Mouse (Mus musculus) forebrain, embryonic 10.5 days (tissue): ENCODE results near the gene Nfasc. TPM values are rescaled to one million over a fixed set of nuclear protein-coding genes. Genes with fewer than 3 reads are reported as not detected.

Experiments used
- DNase-seq: peaks from one replicate; pipeline ENCODE4 v3.0.0-alpha.2; 2017; ENCODE audit warnings: low spot score; ENCODE audit errors: extremely low spot score
- H3K27ac ChIP-seq: fragments of 300-500 bp; sonication (generic); 2 replicates; pipeline ENCODE4 v1.5.1; 2016; ENCODE audit warnings: mild to moderate bottlenecking
- H3K27me3 ChIP-seq: fragments of 300-500 bp; sonication (generic); 2 replicates; pipeline ENCODE4 v1.6.1; 2016; ENCODE audit warnings: mild to moderate bottlenecking; ENCODE audit not compliant: poor library complexity, severe bottlenecking
- H3K36me3 ChIP-seq: fragments of 300-500 bp; sonication (generic); replicated peaks from 2 replicates; pipeline ENCODE4 v1.6.1; 2016; ENCODE audit warnings: mild to moderate bottlenecking, moderate library complexity
- H3K4me1 ChIP-seq: fragments of 300-500 bp; sonication (generic); 2 replicates; pipeline ENCODE4 v1.6.1; 2016
- H3K4me3 ChIP-seq: fragments of 300-500 bp; sonication (generic); 2 replicates; pipeline ENCODE4 v1.5.1; 2016; ENCODE audit warnings: mild to moderate bottlenecking, moderate library complexity
- H3K9me3 ChIP-seq: fragments of 300-500 bp; sonication (generic); 2 replicates; pipeline ENCODE4 v1.6.1; 2016; ENCODE audit warnings: mild to moderate bottlenecking, moderate library complexity
- WGBS: fragments of 180-500 bp; shearing (Covaris S2); methylation state at CpG from one replicate; pipeline ENCODE4 v1.1.7; 2016; 5-methylcytosine and 5-hydroxymethylcytosine counted together
- polyA plus RNA-seq: library from polyadenylated mRNA; unstranded; fragments of >200 nt; fragmentation: Nextera tagmentation; extraction: Ambion mirVana; gene quantifications from 2 replicates; pipeline ENCODE4 v1.2.1, GENCODE M21; 2016

Gene Nfasc
- polyA plus RNA-seq, 1 experiment from 2014 or later: 9.6 TPM

DNA sequence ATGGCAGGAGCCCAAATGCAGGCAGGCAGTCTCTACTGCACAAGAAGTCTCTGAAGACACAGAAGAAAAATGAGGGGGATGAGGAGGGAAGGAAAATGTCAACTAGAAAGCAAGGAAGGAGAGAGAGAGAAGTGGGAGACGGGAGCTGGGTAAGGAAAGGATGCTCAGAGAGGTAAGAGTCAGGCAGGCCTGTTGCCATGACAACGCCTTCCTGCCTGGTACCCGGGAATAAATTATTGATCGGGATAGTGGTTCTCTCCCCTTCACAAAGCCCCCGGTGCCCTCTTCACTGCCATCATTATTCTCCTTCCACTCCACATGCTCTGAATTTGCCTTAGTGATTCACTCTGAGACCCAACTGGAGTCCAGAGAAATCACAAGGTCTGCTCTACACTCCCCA, 23.4 kb downstream of the Nfasc start:
- Histone ChIP-seq H3K27ac (no peak overlapping the region), H3K27me3 (no peaks in the 10 kb centered on the region), H3K36me3 (no peaks in the 10 kb centered on the region; the same call in 1 of the 2 replicates), H3K4me1 (peaks cover 27% of the 10 kb centered on the region), H3K9me3 (no peaks in the 10 kb centered on the region), H3K4me3 (no peak overlapping the region)
- DNase-seq: no peak
- WGBS: 75% methylated on average over 5 of the region's 5 CpGs

DNA sequence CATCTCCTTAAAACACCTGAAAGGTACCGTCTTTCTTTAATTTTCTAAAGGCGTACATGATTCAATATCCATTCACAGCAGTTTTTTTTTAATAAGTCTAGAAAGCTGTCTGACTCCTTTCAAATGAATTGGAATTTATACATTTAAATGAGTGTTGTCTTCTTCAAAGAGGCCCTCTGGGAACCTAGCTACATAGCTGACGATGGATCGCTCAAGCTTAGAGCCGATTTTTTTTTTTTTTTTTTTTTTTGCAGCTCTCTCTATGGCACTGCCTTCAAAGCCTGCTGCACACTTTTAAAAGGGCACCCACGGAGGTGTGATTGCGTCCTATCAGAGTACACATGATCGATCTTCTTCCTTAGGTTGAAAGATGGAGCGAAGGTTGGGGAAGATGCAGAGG, 26.6 kb downstream of the Nfasc start:
- H3K9me3 ChIP-seq: no peaks in the 10 kb centered on the region
- H3K36me3 ChIP-seq: no peaks in the 10 kb centered on the region
- H3K27ac ChIP-seq: no peak overlapping the region
- DNase-seq: no peak
- H3K27me3 ChIP-seq: no peaks in the 10 kb centered on the region
- 90% methylated on average over 9 of the region's 9 CpGs for WGBS
- H3K4me3 ChIP-seq: no peak overlapping the region
- peaks cover 29% of the 10 kb centered on the region for H3K4me1 ChIP-seq

DNA sequence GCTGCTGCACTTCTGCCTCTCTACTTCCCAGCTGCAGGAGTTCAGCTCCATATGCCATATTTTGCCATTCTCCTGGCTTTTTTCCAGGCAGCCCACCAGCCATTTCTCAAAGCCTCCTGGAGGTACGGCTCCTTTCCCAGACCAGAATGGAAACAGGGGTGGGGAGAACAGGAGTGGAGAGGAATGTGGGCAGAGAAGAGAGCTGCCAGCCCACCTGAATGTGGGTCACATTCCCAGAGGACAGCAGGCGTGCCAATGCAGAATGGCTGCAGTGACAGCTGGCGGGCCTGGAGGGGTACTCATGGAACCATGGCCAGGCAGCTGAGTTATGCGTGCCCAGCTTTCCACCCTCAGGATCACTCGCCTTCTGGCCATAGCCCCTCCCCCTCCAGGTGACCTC, 32.2 kb downstream of the Nfasc start:
- Histone ChIP-seq H3K36me3 (no peaks in the 10 kb centered on the region), H3K9me3 (no peaks in the 10 kb centered on the region), H3K4me3 (no peak overlapping the region), H3K4me1 (peaks cover 28% of the 10 kb centered on the region), H3K27me3 (no peaks in the 10 kb centered on the region), H3K27ac (peak overlapping the region; percentile 44; the same call in 1 of the 2 replicates)
- no peak for DNase-seq
- 79% methylated on average over 5 of the region's 5 CpGs for WGBS

DNA sequence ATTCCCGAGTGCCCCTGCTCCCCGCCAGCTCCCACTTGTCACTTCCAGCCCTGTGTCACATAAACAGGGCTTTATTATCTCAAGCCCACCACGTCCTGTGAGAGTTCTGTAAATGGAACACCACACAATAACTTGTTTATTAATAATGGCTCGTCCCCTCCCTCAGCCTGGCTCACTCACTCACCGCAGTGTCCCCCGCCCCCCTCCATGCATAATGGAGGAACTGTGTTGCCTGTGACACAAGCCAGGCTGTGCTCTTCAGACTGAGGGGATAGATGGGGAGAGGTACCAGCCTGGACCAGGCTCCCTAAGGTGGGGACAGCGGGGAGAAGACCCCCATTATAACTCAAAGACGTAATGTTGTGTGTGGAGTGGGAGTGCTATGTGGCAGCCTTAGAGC, 34.3 kb downstream of the Nfasc start:
- H3K9me3 ChIP-seq: no peaks in the 10 kb centered on the region
- peaks cover 42% of the 10 kb centered on the region for H3K4me1 ChIP-seq
- 76% methylated on average over 8 of the region's 8 CpGs for WGBS
- H3K27ac ChIP-seq: 0 out of 2 replicates have a peak overlapping the region, but pooled peaks have one; percentile 26
- H3K36me3 ChIP-seq: no peaks in the 10 kb centered on the region
- DNase-seq: no peak
- no peaks in the 10 kb centered on the region for H3K27me3 ChIP-seq
- H3K4me3 ChIP-seq: no peak overlapping the region

DNA sequence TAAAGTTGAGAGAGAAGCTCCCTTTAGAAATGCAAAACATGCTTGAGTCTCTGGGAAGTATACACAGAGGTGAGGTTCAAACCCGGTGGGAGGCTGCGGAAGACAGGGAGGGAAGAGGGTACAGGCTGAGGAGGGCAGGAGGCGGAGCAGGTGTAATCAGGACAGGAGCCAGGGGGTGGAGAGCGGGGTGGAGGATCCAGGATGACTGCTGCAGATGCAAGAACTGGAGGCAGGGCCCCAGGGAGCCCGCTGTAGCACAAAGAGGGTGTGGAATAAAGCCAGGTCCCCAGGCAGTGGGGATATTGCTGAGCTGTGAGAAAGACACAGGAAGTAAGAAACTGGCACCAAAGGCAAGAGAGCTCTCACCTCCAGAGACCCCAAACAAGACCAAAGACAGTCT, 38.1 kb downstream of the Nfasc start:
- H3K36me3 ChIP-seq: no peaks in the 10 kb centered on the region
- DNase-seq: no peak
- WGBS: 26% methylated on average over 5 of the region's 5 CpGs
- H3K4me3 ChIP-seq: no peak overlapping the region
- no peaks in the 10 kb centered on the region for H3K9me3 ChIP-seq
- no peak overlapping the region for H3K27ac ChIP-seq
- peaks cover 28% of the 10 kb centered on the region for H3K4me1 ChIP-seq
- no peaks in the 10 kb centered on the region for H3K27me3 ChIP-seq

DNA sequence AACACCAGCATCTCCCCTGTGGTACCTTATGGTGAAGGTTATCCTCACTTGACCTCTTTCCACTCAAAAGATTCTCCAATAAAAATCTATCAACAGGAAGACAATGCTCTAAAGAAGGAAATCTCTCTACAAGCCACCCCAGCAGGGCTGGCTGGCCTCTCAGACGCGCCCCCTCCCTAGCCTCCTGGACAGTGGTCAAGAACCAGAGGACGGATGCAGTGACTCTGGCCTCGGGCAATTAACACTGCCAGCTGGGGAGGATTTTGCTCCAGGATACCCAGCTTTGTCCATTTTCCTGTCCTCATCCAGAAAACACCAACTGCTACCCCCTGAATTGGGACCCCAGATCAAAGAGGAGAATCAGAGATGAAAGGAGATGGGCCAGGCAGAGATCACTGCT, 44.7 kb downstream of the Nfasc start:
- Histone ChIP-seq H3K4me3 (no peak overlapping the region), H3K4me1 (peaks cover 41% of the 10 kb centered on the region), H3K27me3 (no peaks in the 10 kb centered on the region), H3K27ac (0 out of 2 replicates have a peak overlapping the region, but pooled peaks have one; percentile 81), H3K36me3 (no peaks in the 10 kb centered on the region), H3K9me3 (no peaks in the 10 kb centered on the region)
- no peak for DNase-seq
- 66% methylated on average over 4 of the region's 4 CpGs for WGBS

DNA sequence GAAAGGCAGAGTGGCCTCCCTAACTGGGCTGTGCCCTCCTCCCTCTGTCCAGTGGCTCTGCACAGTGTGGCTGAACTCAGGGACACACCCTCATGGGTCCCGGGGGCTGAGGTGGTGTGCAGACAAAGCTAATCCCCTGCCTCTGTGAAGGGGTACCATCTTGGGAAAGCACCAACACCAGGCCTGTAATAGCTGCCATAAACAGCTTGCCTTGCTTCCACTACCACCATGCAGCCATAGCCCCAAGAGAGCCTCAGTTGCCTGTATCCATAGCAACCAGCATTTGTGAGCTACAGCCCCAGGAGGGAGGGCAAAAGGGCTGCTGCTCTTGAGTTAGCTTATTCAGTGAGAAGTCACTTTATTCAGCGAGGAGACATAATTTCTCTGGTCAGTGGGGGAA, 45.4 kb downstream of the Nfasc start:
- H3K4me1 ChIP-seq: peaks cover 41% of the 10 kb centered on the region
- no peaks in the 10 kb centered on the region for H3K36me3 ChIP-seq
- WGBS: 29% methylated on average over 2 of the region's 2 CpGs
- peak overlapping the region; percentile 81 for H3K27ac ChIP-seq
- DNase-seq: peak; percentile 27
- no peak overlapping the region for H3K4me3 ChIP-seq
- H3K27me3 ChIP-seq: no peaks in the 10 kb centered on the region
- no peaks in the 10 kb centered on the region for H3K9me3 ChIP-seq

DNA sequence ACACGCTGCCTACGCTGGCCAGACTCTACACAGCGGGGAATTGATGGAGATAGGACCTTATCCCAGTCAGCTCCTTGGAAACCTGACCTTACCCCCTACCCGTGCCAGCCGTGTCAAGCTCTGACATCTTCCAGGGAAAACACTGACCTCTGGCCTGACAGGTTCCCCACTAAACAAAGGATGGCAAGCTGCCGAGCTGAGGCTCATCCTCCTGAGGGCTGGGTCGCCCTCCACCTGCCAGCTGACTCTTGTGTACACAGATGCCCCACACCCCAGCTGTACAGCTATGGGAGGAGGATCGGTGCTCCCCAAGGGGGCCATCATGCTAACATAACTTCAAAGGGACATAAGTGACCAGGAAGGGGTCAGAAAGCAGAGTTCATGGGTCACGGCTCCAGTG, 47.6 kb downstream of the Nfasc start:
- WGBS: 50% methylated on average over 9 of the region's 9 CpGs
- DNase-seq: no peak
- 0 out of 2 replicates have a peak overlapping the region, but pooled peaks have one; percentile 1 for H3K27ac ChIP-seq
- H3K27me3 ChIP-seq: no peaks in the 10 kb centered on the region
- peaks cover 49% of the 10 kb centered on the region for H3K4me1 ChIP-seq
- no peaks in the 10 kb centered on the region for H3K36me3 ChIP-seq
- no peak overlapping the region for H3K4me3 ChIP-seq
- H3K9me3 ChIP-seq: no peaks in the 10 kb centered on the region

DNA sequence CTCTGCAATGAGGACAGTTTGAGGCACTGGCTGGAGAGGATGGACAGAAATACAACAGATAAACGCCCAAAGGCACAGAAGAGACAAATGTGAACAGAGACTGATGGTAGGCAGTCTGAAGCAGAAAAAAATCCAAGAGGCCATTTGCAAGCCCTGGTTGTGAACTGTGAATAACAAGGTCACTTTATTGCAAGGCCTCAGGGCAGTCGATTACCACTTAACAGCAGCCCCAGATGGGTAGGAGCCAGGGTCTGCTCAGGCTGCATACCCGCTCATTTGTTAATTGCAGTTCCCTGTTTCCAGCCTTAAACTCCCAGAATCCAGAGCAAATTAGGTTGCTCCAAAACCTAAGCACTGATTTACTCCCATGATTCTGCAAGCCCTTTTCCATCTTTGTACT, 52.4 kb downstream of the Nfasc start:
- DNase-seq: no peak
- WGBS: 67% methylated on average over 3 of the region's 3 CpGs
- H3K4me3 ChIP-seq: no peak overlapping the region
- H3K9me3 ChIP-seq: no peaks in the 10 kb centered on the region
- H3K4me1 ChIP-seq: peaks cover 24% of the 10 kb centered on the region
- H3K27ac ChIP-seq: peak overlapping the region; percentile 44; the same call in 1 of the 2 replicates
- no peaks in the 10 kb centered on the region for H3K27me3 ChIP-seq
- H3K36me3 ChIP-seq: no peaks in the 10 kb centered on the region

DNA sequence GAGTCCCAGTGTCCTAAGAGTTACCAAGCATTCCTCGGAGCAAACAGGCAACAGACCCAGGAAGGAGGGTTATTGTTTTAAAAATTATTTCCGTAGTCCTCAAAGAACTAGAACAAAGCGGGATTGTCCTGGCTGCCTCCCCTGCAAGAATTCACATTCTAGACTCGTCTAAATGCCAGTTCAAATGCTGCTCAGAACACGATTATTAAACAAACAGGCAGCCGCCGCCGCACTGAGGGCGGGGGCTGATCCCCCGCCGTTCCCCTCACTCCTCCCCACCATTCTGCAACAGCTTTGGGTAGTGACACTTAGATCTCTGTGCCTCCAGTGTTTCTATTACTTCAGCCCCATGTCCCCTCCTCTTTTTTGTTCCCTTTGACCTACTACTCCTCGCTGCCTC, 62.7 kb downstream of the Nfasc start:
- DNase-seq: no peak
- H3K4me1 ChIP-seq: peaks cover 13% of the 10 kb centered on the region
- peak overlapping the region; percentile 53 for H3K27ac ChIP-seq
- H3K4me3 ChIP-seq: no peak overlapping the region
- H3K9me3 ChIP-seq: peaks cover 6% of the 10 kb centered on the region; the same call in 1 of the 2 replicates
- WGBS: 79% methylated on average over 12 of the region's 12 CpGs
- no peaks in the 10 kb centered on the region for H3K27me3 ChIP-seq
- H3K36me3 ChIP-seq: no peaks in the 10 kb centered on the region

DNA sequence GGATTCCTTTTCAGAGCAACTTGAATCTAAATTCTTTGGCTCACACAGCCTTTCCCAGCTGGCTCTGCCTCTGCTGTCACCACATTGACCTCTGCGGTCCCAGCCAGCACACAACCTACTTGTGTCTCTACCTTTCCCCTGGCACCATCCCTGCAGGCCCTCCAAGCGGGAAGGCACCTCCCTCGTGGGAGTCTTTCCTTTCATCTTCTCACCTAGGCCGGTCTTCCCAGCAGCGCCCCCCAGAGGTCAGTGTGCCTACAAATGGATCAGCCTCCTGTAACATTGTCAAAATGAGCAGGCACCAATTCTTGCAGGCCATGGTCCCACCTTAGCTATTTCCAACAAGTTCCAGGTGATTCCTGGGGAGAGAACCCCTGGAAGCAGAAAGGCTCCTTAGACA, 63.5 kb downstream of the Nfasc start:
- no peak overlapping the region for H3K4me3 ChIP-seq
- H3K36me3 ChIP-seq: no peaks in the 10 kb centered on the region
- no peaks in the 10 kb centered on the region for H3K27me3 ChIP-seq
- no peak for DNase-seq
- WGBS: 46% methylated on average over 5 of the region's 5 CpGs
- H3K27ac ChIP-seq: no peak overlapping the region
- peaks cover 13% of the 10 kb centered on the region for H3K4me1 ChIP-seq
- H3K9me3 ChIP-seq: peaks cover 3% of the 10 kb centered on the region; the same call in 1 of the 2 replicates

DNA sequence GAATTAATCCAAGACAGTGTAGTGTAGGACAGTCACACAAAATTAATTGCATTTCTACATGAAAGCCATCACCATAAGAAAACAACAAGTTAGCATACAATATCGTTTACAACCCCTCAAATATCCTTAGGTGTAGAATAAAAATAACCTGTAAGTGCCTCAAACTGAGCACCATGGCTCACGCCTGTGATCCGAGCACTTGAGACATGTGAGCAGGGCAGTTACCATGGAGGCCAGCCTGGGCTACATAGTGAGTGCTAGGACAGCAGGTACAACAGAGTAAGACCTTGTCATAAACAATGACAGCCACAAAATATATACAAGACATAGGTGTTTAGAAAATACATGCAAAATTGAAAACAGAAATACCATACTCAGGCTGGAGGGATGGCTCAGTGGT, 68.9 kb downstream of the Nfasc start:
- H3K9me3 ChIP-seq: no peaks in the 10 kb centered on the region
- no peak for DNase-seq
- no peak overlapping the region for H3K27ac ChIP-seq
- no peaks in the 10 kb centered on the region for H3K27me3 ChIP-seq
- no peaks in the 10 kb centered on the region for H3K36me3 ChIP-seq
- H3K4me3 ChIP-seq: no peak overlapping the region
- H3K4me1 ChIP-seq: peaks cover 5% of the 10 kb centered on the region; the same call in 1 of the 2 replicates
- 93% methylated on average over 3 of the region's 3 CpGs for WGBS

DNA sequence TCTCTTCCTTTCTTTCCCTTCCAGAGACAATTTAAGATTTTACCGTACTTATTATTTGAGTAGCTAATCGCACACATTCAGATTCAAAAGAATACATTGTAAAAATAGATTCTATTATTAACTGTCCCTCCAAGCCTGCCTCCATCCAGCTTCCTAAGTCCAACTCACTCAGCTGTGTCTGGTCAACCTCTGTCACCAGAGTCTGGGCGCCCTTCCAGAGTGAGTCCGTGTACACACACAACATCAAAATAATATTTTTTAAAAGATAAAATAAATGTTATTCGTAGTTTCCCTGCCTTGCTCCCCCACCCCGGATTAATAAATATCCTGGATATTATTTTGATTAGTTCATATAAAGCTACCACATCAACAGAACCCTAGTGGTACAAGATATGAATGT, 72.4 kb downstream of the Nfasc start:
- Histone ChIP-seq H3K4me3 (no peak overlapping the region), H3K9me3 (no peaks in the 10 kb centered on the region), H3K27ac (no peak overlapping the region), H3K4me1 (peaks cover 27% of the 10 kb centered on the region), H3K27me3 (no peaks in the 10 kb centered on the region), H3K36me3 (no peaks in the 10 kb centered on the region)
- no peak for DNase-seq
- 93% methylated on average over 6 of the region's 6 CpGs for WGBS

DNA sequence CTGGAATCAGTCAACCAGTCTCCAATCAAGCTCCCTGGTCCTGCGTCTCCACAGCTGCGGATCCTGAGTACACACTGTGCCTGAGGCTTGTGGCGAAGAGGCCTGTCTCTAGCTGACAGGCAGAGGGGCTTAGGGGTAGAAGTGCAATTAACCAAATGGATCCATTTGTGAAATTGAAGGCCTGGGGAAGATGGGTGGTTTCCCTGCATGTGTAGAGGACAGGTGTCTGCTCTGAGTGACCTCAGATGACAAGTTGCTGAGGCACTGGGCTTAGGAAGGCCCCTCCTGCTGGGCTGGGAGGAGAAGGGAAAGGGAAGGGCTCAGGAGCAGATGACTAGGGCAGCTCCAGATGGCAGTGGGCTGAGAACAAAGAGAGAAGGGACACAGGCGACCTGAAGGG, 81.2 kb downstream of the Nfasc start:
- H3K27ac ChIP-seq: peak overlapping the region; percentile 65
- H3K4me3 ChIP-seq: no peak overlapping the region
- H3K4me1 ChIP-seq: peaks cover 26% of the 10 kb centered on the region
- 34% methylated on average over 4 of the region's 4 CpGs for WGBS
- no peaks in the 10 kb centered on the region for H3K9me3 ChIP-seq
- DNase-seq: no peak
- no peaks in the 10 kb centered on the region for H3K27me3 ChIP-seq
- no peaks in the 10 kb centered on the region for H3K36me3 ChIP-seq
